Mouse (Mus musculus) erythroblast, embryonic 14.5 days (primary cell): ENCODE measurements around the gene Lacc1.

ENCODE experiments used
- GATA1 ChIP-seq: IDR thresholded peaks from 2 replicates; pipeline ENCODE4 v1.6.1; 2012; ENCODE audit warnings: low read length, inconsistent platforms, mixed read lengths
- TAL1 ChIP-seq: IDR thresholded peaks from 3 replicates; pipeline ENCODE4 v1.6.1; 2012; ENCODE audit warnings: low read length, inconsistent platforms, mixed read lengths

DNA sequence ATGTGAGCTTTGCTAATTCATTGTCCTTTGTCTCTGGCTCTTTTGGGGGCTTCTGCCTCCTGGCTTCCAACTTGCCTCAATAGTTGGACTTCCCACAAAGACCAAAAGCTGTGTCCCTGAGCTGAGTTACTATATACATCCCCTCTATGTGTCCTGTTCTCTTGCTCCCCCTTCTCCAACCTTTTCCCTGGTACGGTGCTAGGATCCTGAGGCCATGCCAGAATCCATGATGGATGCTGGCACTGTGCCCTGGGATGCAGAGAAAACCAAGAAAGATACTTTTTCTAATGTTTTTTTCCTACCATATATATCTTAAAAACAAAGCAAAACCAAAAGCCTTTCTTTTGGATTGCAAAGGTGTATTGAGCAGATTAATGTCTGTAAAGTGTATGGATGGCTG lies 54.9 kb downstream of the Lacc1 start:
- TF ChIP-seq GATA1 = no peak
- TF ChIP-seq TAL1 = no peak
